Mouse (Mus musculus) layer of hippocampus, postnatal 14 days (tissue): Measurements from ENCODE around the gene Gstk1. TPM values are rescaled to one million over a fixed set of nuclear protein-coding genes. Genes with fewer than 3 reads are reported as not detected.

Source experiments
- DNase-seq, 2 experiments: peaks; one replicate each; pipeline ENCODE4 v3.0.0; 2021 to 2022; ENCODE audit warnings: low spot score in 2 of 2, mixed read lengths in 1 of 2
- total RNA-seq, 2 experiments: library from RNA; stranded (reverse); gene quantifications; 2 replicates each; pipeline ENCODE4 v1.2.3; 2021

The Gstk1 gene
- total RNA-seq, 2 experiments from 2014 or later, result 8.6 to 8.9 TPM

DNA sequence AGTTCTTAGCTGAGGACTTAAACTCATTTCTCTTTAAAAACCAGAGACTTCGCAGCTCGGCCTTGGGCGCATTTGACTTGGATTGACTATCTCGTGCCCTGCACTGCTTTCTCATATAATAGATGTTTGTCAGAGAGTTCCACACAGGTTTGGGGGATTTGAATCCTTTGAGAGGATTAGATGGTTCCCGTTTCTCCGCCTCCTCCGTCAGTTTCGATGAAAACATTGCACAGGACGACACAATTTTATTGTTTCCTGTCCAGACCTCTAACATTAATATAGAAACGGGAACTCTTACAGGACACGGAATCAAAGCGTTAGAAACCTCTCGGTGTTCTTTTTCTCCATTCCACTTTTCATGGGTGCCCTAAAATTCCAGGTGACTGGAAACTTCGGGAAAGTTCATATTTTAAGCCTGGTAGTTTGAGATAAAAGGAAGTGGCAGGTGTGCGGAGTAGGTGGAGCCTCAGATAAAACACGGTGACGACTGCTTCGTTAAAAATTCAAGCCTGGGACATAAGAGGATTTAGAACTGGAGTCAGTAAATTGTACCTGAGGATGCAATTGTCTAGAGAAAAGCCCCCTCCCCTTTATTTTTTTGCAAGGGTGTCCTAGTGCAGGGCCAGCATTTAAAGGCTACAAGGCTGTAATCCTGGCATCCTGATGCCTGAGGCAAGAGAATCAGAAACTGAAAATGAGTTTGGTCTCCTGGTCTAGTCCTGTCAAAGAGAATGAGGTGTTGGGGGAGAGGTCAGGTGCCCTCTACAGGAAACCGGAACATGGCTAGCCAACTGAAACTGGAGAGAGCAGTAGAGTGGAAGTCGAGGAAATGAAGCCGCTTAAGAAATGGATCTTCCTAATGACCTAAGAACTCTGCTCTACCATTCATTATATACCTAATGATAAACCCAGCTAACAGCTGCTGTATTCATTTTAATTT lies 19.9 kb downstream of the Gstk1 start:
- no peak for DNase-seq

DNA sequence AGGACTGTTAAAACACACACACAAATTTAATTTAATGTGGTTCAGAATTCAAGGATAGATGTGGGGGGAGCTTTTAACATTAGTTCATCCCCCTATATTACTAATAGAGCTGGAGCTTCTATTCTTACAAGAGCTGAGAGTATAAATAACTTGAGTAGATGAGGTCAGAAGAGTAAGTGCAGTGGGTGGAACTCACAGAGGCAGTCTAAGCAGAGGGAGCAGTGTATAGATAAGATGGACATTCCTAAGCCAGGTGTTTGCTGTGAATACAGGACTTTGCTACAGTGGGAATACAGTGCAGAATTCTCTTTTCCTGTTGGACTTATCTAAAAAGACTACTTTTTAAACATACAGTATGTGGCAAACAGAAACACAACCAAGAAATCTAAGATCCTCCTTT lies 25.1 kb downstream of the Gstk1 start:
- no peak for DNase-seq

DNA sequence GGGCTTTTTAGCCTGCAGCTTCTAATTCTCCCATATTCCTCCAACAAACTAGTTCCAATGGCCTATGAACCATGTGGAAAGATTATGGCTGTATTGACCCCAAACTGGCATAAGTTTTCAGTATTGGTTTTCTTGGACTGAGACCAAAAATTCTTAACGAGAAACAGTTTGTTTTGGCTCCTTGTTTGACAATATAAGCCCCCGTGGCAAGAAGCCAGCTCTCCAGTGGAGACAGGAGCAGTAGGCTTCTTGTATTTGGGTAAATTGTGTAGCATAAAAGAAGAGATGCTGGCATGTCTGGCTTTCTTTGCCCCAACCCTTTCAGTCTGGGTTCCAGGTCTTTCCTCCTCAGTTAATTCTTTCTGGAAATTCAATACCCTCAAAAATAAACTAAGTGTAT lies 30.4 kb downstream of the Gstk1 start:
- DNase-seq, result no peak

DNA sequence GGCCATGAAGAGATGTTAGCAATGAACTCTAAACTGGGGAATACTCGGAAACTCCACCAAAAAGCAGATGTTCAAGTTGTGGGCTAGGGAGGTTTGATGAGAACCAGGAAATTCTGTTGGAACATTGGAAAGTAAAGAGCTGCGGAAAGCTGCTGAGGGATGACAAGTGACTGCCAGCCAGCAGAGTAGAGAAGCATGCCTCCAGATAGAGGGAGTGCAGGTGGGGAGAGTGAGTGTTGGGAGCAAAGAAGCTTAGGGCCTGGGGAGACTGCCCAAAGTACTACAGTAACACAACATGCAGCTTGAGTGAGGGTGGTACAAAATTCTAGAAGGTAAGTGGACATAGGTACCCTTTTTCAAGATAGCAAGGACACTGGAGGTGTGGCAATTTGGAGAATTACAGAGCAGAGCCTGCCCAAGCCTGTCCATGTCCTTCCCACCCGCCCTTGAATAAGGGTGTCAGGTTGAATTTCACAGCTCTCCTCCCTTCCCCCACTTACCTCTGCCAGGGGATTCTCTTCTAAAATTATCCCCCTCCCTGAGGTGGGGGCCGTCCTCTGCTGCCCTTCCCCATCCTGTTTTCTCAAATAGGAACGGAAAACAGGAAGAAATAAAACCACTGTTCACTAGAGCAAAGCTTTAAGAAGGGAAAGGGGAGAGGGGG lies 37.3 kb downstream of the Gstk1 start:
- no peak for DNase-seq

DNA sequence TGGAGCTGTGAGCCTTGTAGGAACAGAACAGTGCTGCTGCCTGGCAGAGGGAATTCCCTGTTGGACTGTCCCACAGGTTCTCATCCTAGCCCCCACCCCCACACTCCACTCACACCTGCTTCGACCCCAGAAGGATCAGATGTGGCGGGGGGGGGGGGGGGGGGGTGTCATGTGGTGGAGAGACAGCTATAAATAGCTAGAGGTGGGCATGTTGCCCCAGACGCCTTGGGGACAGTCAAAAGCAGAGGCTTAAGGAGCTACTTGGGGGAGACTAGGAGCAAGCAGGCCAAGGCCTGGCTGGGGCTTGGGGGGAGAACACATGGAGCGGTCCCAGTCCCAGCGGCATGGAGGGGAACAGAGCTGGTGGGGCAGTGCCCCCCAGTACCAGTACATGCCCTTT lies 40.7 kb downstream of the Gstk1 start, which contains the start of gene Clcn1:
Gene Clcn1, plus strand, starts transcription at position 238 of the 400 bp plus-strand sequence.
- DNase-seq, result no peak

DNA sequence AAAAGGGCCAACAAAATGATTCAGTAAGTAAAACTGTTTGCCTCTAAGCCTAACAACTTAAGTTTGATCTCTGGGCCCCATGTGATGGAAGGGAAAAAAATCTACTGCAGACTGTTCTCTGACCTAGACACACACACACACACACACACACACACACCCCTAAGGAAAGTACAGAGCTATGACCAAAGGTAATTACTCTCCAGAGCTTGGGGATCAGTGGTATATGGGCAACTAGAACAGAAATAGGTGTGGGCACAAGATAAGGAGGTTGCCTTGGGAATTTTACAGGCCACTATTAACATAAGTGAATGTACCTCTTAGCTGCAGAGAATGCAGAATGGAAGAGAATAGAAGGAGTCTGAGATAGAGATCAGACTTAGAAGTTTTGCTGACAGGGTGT lies 41.8 kb downstream of the Gstk1 start:
- DNase-seq, result no peak

DNA sequence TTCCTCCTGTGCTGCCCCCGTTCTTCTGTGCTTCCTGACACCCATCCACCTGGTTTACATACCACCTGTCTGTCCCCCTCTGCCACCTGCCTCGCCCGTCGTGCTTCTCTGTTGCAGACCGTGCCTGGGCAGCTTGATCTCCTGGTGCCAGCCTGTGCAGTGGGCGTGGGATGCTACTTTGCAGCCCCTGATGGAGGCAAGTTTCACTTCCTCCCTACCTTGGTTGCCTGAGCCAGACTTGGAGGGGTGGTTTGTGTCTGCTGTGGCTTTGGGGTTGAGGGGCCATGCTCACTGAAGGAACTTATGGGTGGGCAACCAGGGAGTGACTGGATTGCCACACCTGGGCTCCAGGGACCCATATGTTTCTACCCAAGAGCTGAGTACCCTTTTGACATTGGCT lies 47.6 kb downstream of the Gstk1 start:
- DNase-seq, result no peak

DNA sequence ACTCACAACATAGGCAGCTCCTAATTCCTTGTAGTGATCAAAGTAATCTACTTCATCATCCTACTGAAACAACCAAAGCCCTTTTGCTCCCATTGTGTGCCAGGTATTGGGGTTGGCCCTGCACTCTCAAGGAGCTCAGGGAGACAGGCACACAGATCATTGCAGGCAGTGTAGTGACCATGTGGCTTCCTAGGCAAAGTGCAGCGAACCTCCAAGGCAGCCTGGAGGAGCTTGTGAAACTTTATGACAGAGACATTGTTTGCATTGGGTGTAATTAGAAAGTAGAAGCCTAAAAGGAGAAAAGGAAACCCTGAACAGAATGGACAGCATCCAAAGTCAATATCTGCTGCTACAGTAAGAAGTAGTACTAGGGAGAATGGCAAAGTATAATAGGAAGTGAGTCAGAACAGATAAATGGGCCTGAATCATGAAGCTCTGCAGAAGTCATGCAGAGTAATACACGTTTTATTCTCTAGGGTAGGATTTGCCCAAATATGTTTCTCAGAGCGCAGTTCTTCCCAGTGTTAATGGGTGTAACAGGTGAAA lies 49.9 kb downstream of the Gstk1 start:
- no peak for DNase-seq

DNA sequence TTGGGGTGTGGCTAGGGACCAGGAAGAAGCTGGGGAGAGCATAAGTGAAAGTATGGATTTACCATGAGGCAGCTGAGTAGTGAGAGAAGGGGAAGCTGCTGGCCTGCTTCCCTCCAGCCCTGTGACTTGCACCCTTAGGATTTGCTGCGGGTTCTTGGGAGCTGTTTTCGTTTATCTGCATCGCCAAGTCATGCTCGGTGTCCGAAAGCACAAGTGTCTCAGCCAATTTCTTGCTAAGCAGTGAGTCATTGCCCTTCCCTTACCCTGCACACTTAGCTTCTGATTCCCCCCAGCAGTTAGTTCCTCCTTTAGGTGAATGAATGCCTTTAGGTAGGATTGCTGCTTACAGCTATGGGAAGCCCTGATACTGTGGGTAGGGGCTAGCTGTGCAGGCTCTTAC lies 53.6 kb downstream of the Gstk1 start:
- DNase-seq, result no peak

Other genes with a start within 250 kb of the Gstk1 start
- gene Sva, start 207.5 kb upstream of the Gstk1 start, total RNA-seq, result not detected
- gene Tas2r139, start 105.0 kb upstream of the Gstk1 start, total RNA-seq, result not detected
- not detected for gene Tas2r144, start 30.6 kb upstream of the Gstk1 start, total RNA-seq
- gene Tmem139, start 16.0 kb downstream of the Gstk1 start, total RNA-seq, result not detected
- gene Casp2, start 19.1 kb downstream of the Gstk1 start, total RNA-seq, result 10 to 100 TPM; 19.2 to 20.8 TPM
- 1 to 10 TPM; 2.7 to 3.7 TPM for gene Clcn1, start 40.8 kb downstream of the Gstk1 start, total RNA-seq
- gene Fam131b, start 78.7 kb downstream of the Gstk1 start, total RNA-seq, result 10 to 100 TPM; 76.4 to 77.5 TPM
- 10 to 100 TPM; 59.4 to 60.1 TPM for gene Zyx, start 103.7 kb downstream of the Gstk1 start, total RNA-seq
- gene Epha1, start 127.3 kb downstream of the Gstk1 start, total RNA-seq, result under 1 TPM; 0.57 to 0.71 TPM
- gene Tas2r143, start 154.3 kb downstream of the Gstk1 start, total RNA-seq, result not detected
- gene Tas2r135, start 159.5 kb downstream of the Gstk1 start, total RNA-seq, result under 1 TPM in 1 of 2 experiments, not detected in 1; 0.36 TPM
- gene Tas2r126, start 188.6 kb downstream of the Gstk1 start, total RNA-seq, result not detected
- gene Olfr458, start 219.3 kb downstream of the Gstk1 start, total RNA-seq, result not detected
- gene Olfr457, start 230.4 kb downstream of the Gstk1 start, total RNA-seq, result not detected
- not detected for gene Olfr456, start 241.3 kb downstream of the Gstk1 start, total RNA-seq